Comparison of ENCODE assay signal across 10 mouse cellular contexts in genomic region chr7:63796001-63796632, GRCm38 (mm10).
A peak's percentile ranks its signal among the peaks of the same experiment; 100 is the strongest.
DNase-seq lines count a peak whose midpoint lies in the region; ATAC-seq lines count a peak whose summit lies in the region.
"Had no signal": no experiment of that assay in that cellular context is flagged by ENCODE, and none has a peak within 500 bp of the region (broad histone marks: within the 10 kb centered on the region; RNA-seq: fewer than 3 reads in every experiment).

No protein-coding gene starts in this region.

- 10% methylated on average over 8 of the region's 8 CpGs for WGBS in hindbrain, embryonic 10.5 days
- 11% methylated on average over 8 of the region's 8 CpGs for WGBS in hindbrain, embryonic 12.5 days
- 2% methylated on average over 8 of the region's 8 CpGs for WGBS in forebrain, embryonic 14.5 days
- 5% methylated on average over 8 of the region's 8 CpGs for WGBS in midbrain, embryonic 16.5 days

- DNase-seq in hindbrain, embryonic 10.5 days (ENCODE audit: low spot score): peak; percentile 15
- peak; percentile 88 for DNase-seq in cerebellum, adult 9-11 months
- peak; percentile 75 for DNase-seq in forebrain, embryonic 14.5 days (ENCODE audit: low spot score)
- DNase-seq in B cell, adult 2 months: no peak
- no peak for DNase-seq in gastrocnemius, adult 18-20 months (ENCODE audit: low spot score)
- DNase-seq in left cerebral cortex, adult 11 months (ENCODE audit: low spot score): no peak
- DNase-seq: kidney, adult 8-10 months had no signal

- no peak overlapping the region for H3K4me3 ChIP-seq in hindbrain, embryonic 10.5 days
- H3K4me3 ChIP-seq in hindbrain, embryonic 12.5 days: no peak overlapping the region
- no peak overlapping the region for H3K4me3 ChIP-seq in forebrain, embryonic 14.5 days (ENCODE audit: low read depth, low read length)
- no peak overlapping the region for H3K4me3 ChIP-seq in midbrain, embryonic 16.5 days (ENCODE audit: low read depth, low read length)
- H3K4me3 ChIP-seq: lung, embryonic 15.5 days had no signal

- H3K4me1 ChIP-seq in hindbrain, embryonic 10.5 days (replicated peaks): peaks cover 9% of the 10 kb centered on the region
- peaks cover 4% of the 10 kb centered on the region for H3K4me1 ChIP-seq in hindbrain, embryonic 12.5 days
- H3K4me1 ChIP-seq in forebrain, embryonic 14.5 days (ENCODE audit: control insufficient read depth, insufficient read depth, low read length): peaks cover 7% of the 10 kb centered on the region; the same call in 1 of the 2 replicates
- H3K4me1 ChIP-seq in midbrain, embryonic 16.5 days (ENCODE audit: control insufficient read depth, insufficient read depth, low read length): no peaks in the 10 kb centered on the region
- H3K4me1 ChIP-seq: lung, embryonic 15.5 days had no signal

- H3K4me2 ChIP-seq in hindbrain, embryonic 12.5 days (replicated peaks): no peak overlapping the region
- no peak overlapping the region for H3K4me2 ChIP-seq in forebrain, embryonic 14.5 days (ENCODE audit: low read length)
- H3K4me2 ChIP-seq in midbrain, embryonic 16.5 days (ENCODE audit: low read length): no peak overlapping the region
- H3K4me2 ChIP-seq: lung, embryonic 15.5 days had no signal

- H3K9ac ChIP-seq in hindbrain, embryonic 12.5 days: no peak overlapping the region
- H3K9ac ChIP-seq in forebrain, embryonic 14.5 days (ENCODE audit: low read length): no peak overlapping the region
- H3K9ac ChIP-seq in midbrain, embryonic 16.5 days (ENCODE audit: low read depth, low read length): no peak overlapping the region
- H3K9ac ChIP-seq: lung, embryonic 15.5 days had no signal

- H3K27ac ChIP-seq in hindbrain, embryonic 10.5 days: no peak overlapping the region
- no peak overlapping the region for H3K27ac ChIP-seq in hindbrain, embryonic 12.5 days
- H3K27ac ChIP-seq in forebrain, embryonic 14.5 days (ENCODE audit: low read depth, low read length): peak overlapping the region; percentile 49; the same call in 1 of the 2 replicates
- no peak overlapping the region for H3K27ac ChIP-seq in midbrain, embryonic 16.5 days (ENCODE audit: low read length)
- H3K27ac ChIP-seq: lung, embryonic 15.5 days had no signal

- H3K9me3 ChIP-seq in hindbrain, embryonic 10.5 days: no peaks in the 10 kb centered on the region
- H3K9me3 ChIP-seq in hindbrain, embryonic 12.5 days (replicated peaks): no peaks in the 10 kb centered on the region
- no peaks in the 10 kb centered on the region for H3K9me3 ChIP-seq in forebrain, embryonic 14.5 days (replicated peaks; ENCODE audit: control insufficient read depth, low read length)
- no peaks in the 10 kb centered on the region for H3K9me3 ChIP-seq in midbrain, embryonic 16.5 days (replicated peaks; ENCODE audit: control insufficient read depth, low read length, poor library complexity, severe bottlenecking)
- H3K9me3 ChIP-seq: lung, embryonic 15.5 days had no signal

- H3K36me3 ChIP-seq in hindbrain, embryonic 10.5 days: no peaks in the 10 kb centered on the region
- no peaks in the 10 kb centered on the region for H3K36me3 ChIP-seq in hindbrain, embryonic 12.5 days
- H3K36me3 ChIP-seq in forebrain, embryonic 14.5 days (ENCODE audit: control insufficient read depth, insufficient read depth, low read length): no peaks in the 10 kb centered on the region
- H3K36me3 ChIP-seq in midbrain, embryonic 16.5 days (ENCODE audit: control insufficient read depth, insufficient read depth, low read length): no peaks in the 10 kb centered on the region
- H3K36me3 ChIP-seq: lung, embryonic 15.5 days had no signal

- ATAC-seq in hindbrain, embryonic 12.5 days (ENCODE audit: low FRiP score): no peak
- ATAC-seq in forebrain, embryonic 14.5 days: peak; percentile 75
- ATAC-seq in midbrain, embryonic 16.5 days: peak; percentile 82

- no peaks in the 10 kb centered on the region for H3K27me3 ChIP-seq in hindbrain, embryonic 10.5 days (ENCODE audit: insufficient read depth, poor library complexity, severe bottlenecking)
- H3K27me3 ChIP-seq in hindbrain, embryonic 12.5 days: no peaks in the 10 kb centered on the region
- H3K27me3 ChIP-seq in forebrain, embryonic 14.5 days (replicated peaks; ENCODE audit: control insufficient read depth, insufficient read depth, low read length): no peaks in the 10 kb centered on the region
- H3K27me3 ChIP-seq in midbrain, embryonic 16.5 days (ENCODE audit: control insufficient read depth, insufficient read depth, low read depth, low read length): no peaks in the 10 kb centered on the region
- H3K27me3 ChIP-seq: lung, embryonic 15.5 days had no signal

Comparison
In these comparisons a context has a peak if more than half of its experiments do, and no peak if none do; other contexts are left out.
1. DNase-seq: peak in hindbrain, embryonic 10.5 days (single experiment), cerebellum, adult 9-11 months (single experiment) and forebrain, embryonic 14.5 days (single experiment); none in B cell, adult 2 months (0 of 2), gastrocnemius, adult 18-20 months (single experiment) and left cerebral cortex, adult 11 months (single experiment).